Mouse (Mus musculus) megakaryocyte progenitor cell, adult 5-6 weeks (primary cell): Measurements from ENCODE around the gene Nmt2. TPM values are rescaled to one million over a fixed set of nuclear protein-coding genes. Genes with fewer than 3 reads are reported as not detected.

ENCODE experiments used
- ATAC-seq: replicated peaks from 2 replicates; pipeline ENCODE4 v1.8.0; 2016; ENCODE audit warnings: mild to moderate bottlenecking, moderate TSS enrichment, inconsistent platforms; ENCODE audit not compliant: poor library complexity
- total RNA-seq, 2 experiments: library from RNA; stranded (forward) in 1 of 2; stranded (reverse) in 1 of 2; fragments of 157-497, 149-512 nt in 1 of 2; fragments of 200-1000 nt in 1 of 2; gene quantifications; 2 replicates each; pipeline versions ENCODE4 v1.2.3 to v1.2.4; 2015 to 2017

Nmt2 gene
- total RNA-seq (2015) (16.8 and 17.2 TPM in 2 replicates), total RNA-seq (2017) (22.6 and 24.6 TPM in 2 replicates)

- peak; percentile 82 for ATAC-seq
Observed at GRCm38 (mm10) chr2:3283602-3284472, at the start of gene Nmt2. Gene Nmt2 (plus strand): TSS chr2:3284212.

DNA sequence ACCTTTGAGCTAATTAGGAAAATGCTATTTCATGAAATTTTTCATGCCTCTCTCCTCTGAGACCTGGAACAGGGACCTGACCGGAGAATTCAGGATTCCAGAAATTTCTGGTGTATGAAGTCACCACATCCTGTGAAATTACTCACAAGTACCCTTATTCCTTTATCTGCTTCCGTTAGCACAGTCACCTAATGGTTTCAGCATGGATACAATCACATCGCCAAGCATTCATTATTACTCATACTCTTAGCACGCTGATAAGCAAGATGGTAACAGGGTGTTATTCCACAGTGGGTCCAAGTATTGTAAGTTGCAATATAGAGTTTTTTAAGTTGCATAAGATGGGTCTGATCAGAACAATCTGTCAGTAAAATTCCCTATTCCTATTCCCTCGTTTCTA is 44.8 kb upstream of the Nmt2 start:
- ATAC-seq = no peak

- no peak for ATAC-seq
Observed at GRCm38 (mm10) chr2:3244251-3244650, 39.8 kb upstream of the Nmt2 start.

GRCm38 (mm10) chr2:3251309-3251708 is 32.7 kb upstream of the Nmt2 start:
- ATAC-seq = no peak

DNA sequence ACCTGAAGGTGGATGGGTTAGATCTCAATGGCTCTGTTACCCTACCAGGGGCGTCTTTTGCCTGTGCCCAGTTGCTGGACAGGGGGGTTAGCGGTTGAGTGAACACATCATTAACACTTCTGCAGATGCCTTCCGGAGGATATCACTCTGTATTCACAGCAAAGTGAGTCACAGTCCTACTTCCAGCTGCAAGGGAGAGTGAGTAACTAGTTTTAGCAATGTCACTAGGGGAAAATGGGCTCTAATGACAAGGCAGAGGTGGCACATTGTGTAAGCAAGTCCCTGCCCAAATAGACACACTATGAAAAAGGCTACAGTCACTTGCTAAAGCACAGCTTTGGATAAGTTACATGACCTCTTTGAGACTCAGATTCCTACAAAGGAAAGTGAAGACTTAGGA is 17.5 kb upstream of the Nmt2 start:
- ATAC-seq = no peak

DNA sequence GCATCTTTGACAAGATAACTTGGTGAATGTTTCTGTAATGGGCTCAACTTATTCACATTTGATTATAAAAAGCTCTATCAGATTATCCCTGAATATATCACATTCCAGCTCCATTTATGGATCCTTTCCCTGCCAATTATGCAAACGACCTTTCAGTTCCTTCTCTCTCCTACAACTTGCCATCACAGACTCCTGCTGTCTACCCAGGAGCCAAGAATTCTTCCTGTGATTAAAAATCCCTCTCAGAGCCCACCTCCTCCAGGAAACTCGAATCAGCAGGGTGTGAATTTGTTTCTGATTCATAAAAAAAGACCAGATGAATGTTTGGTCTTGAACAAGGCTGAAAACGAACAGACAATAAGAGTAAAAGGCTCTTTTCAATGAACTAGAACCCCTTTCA is 16.1 kb upstream of the Nmt2 start:
- no peak for ATAC-seq

DNA sequence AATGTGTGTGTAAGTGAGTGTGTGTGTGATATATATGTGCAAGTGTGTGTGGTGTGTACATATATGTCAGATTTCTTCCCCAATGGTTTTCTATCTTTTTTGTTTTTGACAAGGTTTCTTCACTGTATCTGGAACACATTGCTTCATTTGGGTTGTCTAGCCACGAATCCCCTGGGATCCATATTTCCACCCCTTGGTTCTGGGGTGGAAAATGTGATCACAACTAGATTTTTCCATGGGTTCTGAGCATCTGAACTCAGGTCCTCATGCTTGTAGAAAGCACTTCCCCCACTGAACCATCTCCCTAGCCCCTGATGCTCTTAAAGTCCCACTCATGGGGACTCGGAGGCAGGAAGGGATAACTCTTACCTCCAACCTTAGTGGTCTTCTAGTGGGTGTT is 10.7 kb upstream of the Nmt2 start:
- ATAC-seq = no peak

GRCm38 (mm10) chr2:3276106-3276505 is 7.9 kb upstream of the Nmt2 start:
- ATAC-seq = peak; percentile 20; the same call in 1 of the 2 replicates

DNA sequence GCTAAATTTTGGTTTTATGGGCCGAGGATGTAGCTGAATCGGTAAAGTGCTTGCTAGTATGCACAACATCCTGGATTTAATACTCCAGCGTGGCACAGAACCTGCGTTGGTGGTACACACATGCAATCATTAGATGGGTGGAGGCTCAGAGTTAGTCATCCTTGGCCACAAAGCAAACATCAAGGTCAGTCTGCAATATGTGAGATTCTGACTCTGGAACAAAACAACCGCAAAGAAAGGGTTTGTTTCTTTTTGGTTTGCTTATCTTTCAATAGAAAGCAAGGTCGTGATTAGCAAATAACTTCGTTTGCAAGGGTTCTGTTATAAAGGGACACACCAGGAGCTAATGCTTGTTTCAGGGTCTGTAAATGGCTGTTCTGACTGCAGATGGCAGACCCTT is 6.5 kb upstream of the Nmt2 start:
- no peak for ATAC-seq

DNA sequence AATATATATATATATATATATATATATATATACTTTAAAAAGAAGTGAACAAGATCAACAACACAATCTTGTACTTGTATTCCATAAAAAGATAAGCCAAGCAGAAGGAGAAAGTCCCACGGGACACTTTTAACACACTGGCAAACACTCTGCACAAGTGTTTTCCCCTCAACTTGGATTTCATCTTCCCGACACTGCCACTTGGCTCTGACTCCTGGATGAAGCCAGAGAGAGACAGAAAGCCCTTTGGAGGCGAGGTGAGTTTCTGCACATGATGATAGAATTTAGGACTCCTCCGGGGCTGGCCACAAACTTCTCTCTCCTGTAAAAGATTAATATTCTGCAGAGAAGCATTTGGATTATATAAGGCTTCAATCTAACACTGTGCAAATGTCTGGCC is 2.7 kb upstream of the Nmt2 start:
- ATAC-seq = no peak

DNA sequence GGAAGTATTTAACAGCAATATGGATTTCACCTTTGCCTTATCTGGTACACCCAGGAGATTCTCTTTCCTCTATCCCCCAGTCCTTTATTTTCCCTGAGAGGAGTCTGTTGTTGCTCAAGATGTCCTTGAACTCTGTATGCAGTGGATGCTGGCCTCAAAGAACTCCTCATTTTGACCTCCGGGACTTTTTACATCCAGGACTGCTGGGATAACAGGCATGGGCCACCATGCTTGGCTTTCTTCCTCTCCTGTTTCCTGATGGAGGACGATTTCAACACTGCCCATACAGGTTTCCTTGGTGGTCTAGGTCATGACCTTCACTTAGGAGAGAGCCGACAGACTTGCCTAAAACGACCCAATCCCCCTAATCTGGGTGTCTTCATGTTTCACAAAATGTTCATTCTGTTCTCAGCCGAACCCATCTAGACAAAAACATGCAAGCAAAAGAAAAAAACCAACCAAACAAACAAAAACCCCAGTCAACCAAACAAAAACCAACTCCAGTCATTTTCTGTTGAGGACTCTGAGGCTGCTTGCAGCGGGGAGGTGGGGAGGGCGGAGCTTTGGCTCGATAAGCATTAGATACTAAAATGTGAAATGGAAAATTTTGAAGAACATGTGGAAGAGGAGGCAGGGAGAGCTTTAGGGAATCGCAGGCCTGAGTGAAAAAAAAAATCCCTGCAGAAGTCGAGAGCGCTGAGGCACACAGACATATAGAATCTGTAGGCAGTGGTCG is 978 bp upstream of the Nmt2 start:
- peak; percentile 21 for ATAC-seq

GRCm38 (mm10) chr2:3284473-3285180 is 615 bp downstream of the Nmt2 start:
- ATAC-seq = peak; percentile 12

DNA sequence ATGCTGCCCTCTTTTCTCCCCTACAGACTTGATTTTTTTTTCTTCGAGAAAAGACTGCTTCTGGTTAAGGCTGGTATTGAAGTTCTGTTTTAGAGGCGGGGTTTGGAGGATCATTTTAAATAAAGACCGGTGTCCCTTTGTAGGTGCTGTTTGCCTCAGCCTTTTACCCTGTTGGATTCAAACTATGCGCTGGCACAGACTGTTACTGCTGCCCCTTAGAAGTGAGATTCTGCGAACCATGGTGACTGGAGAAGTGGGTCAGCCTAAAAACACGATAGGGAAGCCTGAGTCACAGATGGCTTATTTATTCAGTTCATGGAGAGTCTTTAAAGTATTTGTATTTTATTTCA is 1.1 kb downstream of the Nmt2 start:
- no peak for ATAC-seq

GRCm38 (mm10) chr2:3285709-3286108 is 1.7 kb downstream of the Nmt2 start:
- no peak for ATAC-seq

- ATAC-seq = no peak
Observed at GRCm38 (mm10) chr2:3286243-3286642, 2.2 kb downstream of the Nmt2 start.

DNA sequence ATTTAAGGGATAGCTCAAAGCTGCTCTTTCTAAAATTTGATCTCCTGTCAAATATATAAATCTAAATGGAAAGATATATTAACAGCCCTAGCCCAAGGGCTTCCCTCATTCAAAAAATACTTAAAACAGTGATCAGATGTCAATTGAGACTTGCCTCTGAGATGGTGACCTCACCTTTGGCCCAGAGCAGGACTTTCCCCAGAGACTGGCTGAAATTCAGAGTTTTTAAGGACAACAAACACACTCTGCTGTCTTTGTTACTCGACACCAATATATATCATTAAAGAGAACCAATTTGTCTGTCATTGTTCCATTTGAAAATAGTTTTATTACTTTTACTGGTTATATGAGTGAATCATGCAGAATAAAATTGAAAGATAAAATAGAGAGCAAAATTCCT is 5.6 kb downstream of the Nmt2 start:
- no peak for ATAC-seq

GRCm38 (mm10) chr2:3292170-3292569 is 8.2 kb downstream of the Nmt2 start:
- ATAC-seq = 0 out of 2 replicates have a peak, but pooled peaks have one; percentile 14

- no peak for ATAC-seq
Observed at GRCm38 (mm10) chr2:3295826-3296225, 11.8 kb downstream of the Nmt2 start.

DNA sequence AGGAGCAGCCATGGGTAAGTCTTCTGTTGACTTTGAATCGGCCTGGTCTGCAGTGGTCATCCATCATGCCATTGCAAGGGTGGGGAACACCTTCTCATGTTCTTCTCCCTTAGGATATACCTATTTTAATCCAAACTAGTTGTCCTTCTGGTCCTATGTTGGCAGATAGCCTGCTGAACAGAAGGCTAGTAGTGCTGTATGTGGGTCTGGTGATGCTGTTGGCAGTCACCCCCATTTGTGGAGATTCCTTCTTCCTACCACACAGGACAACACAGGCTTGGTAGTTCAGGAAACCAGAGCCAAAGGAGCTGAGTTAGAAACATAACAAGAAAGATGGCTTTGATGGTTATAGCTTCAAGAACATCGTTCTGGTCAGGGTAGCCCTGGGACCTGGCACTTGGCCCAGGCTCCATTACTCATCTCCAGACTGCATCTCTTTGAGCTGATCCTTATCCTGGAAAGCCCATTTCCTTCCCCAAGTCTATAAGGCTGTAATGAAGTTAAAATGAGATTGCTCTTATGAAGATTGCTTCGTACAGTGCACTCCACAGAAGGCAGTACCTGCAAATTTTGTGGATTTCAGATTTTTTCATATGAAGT is 21.5 kb downstream of the Nmt2 start:
- no peak for ATAC-seq

- ATAC-seq = no peak
Observed at GRCm38 (mm10) chr2:3323132-3323531, 39.1 kb downstream of the Nmt2 start.
